Mouse (Mus musculus) myocyte (in vitro differentiated cells): ENCODE data around the gene Anxa11. TPM values are rescaled to one million over a fixed set of nuclear protein-coding genes. Genes with fewer than 3 reads are reported as not detected.
"Not testable (repeated sequence)": the region's sequence is repeated elsewhere in the genome, so short reads cannot be mapped to it uniquely, and the experiment has no call there.

Experiments
- H3K27me3 ChIP-seq: one replicate; pipeline ENCODE4 v1.6.1; 2011; ENCODE audit not compliant: control insufficient read depth, insufficient read depth, insufficient read length
- H3K36me3 ChIP-seq: one replicate; pipeline ENCODE4 v1.6.1; 2011; ENCODE audit not compliant: control insufficient read depth, insufficient read depth
- H3K4me2 ChIP-seq: one replicate; pipeline ENCODE4 v1.6.1; 2011; ENCODE audit warnings: low read depth, control low read depth
- H3K4me3 ChIP-seq: one replicate; pipeline ENCODE4 v1.5.1; 2011; ENCODE audit warnings: mild to moderate bottlenecking, control low read depth, moderate library complexity
- H3K79me2 ChIP-seq: one replicate; pipeline ENCODE4 v1.6.1; 2011; ENCODE audit not compliant: control insufficient read depth, insufficient read depth
- H3ac ChIP-seq: one replicate; pipeline ENCODE4 v1.6.1; 2011; ENCODE audit not compliant: control insufficient read depth, insufficient read length
- polyA plus RNA-seq: library from polyadenylated mRNA; unstranded; fragments of >200 nt; fragmentation: generic; extraction: Trizol; gene quantifications from one replicate; pipeline ENCODE4 v1.2.1, GENCODE M21; 2012; ENCODE audit warnings: missing spikeins

The Anxa11 gene
- polyA plus RNA-seq, 1 experiment = 140 TPM

DNA sequence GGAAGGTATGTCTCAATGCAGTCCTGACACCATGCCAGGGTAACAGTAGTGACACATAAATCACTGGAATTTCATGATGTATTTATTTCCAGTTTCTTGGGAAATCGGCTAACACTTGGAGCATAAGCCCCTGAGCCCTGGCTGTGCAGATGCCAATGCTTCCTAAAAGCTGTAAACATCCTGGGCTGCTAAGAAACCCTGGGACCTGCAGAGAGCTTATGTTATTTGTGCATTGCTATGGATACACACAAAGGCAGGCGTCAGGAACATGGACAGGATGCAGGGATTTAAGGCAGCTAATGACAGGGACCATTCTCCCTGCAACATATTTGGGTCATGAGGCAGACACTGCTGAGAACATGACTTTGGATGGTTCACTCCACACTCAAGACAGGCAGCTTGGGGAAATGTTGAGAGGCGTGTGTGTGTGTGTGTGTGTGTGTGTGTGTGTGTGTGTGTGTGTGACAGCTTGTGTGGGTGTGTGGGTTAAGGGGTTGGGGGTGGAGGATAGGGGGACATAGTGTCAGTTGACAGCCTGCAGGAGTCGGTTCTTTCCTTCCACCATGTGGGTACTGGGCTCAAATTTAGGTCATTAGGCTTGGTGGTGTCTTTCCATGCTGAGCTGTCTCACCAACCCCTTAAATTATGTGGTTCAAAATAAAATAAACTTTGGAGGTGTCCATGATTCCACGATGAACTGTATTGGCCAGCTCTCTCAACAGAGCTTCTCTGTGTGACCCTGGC, 76.6 kb downstream of the Anxa11 start:
- H3K4me3 ChIP-seq, H3ac ChIP-seq, H3K27me3 ChIP-seq, H3K79me2 ChIP-seq, H3K4me2 ChIP-seq, H3K36me3 ChIP-seq: not testable (repeated sequence)

DNA sequence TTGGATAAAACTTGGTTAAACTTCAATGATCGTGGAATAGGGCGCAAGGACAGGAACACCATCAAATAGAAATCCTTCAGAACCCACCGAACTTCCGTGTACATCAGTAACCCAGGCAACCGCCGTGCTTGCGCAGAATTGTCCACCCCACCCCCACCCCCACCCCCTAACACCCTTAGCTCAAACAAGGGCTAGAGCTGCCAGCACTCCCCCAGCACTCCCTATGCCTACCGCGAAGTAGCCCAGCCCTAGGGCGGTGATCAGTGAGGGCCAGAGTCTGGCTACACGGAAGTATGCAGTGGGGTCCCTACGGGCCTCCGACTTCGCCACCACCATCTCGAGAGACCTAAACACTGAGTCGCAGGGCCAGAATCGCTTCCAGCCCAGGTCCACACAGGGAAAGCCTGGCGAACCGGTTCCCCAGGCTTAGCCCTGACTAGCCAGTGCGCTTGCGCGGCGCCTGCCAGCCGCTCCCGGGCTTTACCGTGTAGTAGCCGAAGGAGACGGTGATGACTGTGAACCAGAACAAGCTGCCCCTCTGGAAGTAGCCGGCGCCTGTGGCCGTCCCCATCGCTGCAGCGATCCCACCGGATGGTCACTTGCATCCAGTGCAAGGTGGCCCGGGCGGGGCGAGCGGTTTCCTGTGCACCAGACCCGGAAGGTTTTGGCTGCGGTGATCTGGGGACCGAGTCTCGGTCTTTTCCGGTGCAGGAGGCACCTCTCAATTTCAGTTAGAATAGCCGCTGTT, 85.0 kb downstream of the Anxa11 start:
- not testable (repeated sequence) for H3K79me2 ChIP-seq, H3K27me3 ChIP-seq, H3K4me2 ChIP-seq, H3K4me3 ChIP-seq, H3ac ChIP-seq, H3K36me3 ChIP-seq

DNA sequence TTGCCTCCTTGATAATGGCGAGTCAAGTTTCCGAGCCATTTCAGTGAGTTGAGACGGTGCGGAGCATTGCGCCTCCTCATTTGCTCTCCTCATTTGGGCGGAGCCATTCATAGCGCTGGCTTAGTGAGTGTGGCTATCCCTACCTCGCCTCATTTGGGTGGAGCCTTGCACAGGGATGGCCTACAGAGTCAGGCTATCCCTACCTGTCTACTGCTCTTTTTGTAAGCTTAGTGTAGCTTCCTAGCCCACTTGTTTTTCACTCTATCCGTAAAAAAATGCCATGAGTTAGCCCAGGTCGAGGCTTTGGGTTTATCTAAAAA, 85.6 kb downstream of the Anxa11 start, which contains the start of gene Tmem254a:
TSS of gene Tmem254a (minus strand) at position 111 of the 320 bp plus-strand sequence.
- H3K36me3 ChIP-seq, H3K79me2 ChIP-seq, H3ac ChIP-seq, H3K4me3 ChIP-seq, H3K4me2 ChIP-seq, H3K27me3 ChIP-seq: not testable (repeated sequence)

Other genes starting within 250 kb of the Anxa11 start
- gene Ppif, start 148.0 kb upstream of the Anxa11 start, polyA plus RNA-seq = 14.1 TPM
- gene Zcchc24, start 73.1 kb upstream of the Anxa11 start, polyA plus RNA-seq = 86.2 TPM
- gene Plac9a, start 60.9 kb downstream of the Anxa11 start, polyA plus RNA-seq = 0.10 TPM
- 1.4 TPM for gene Tmem254a, start 85.5 kb downstream of the Anxa11 start, polyA plus RNA-seq
- not detected for gene Cphx1, start 96.1 kb downstream of the Anxa11 start, polyA plus RNA-seq
- not detected for gene Duxbl1, start 136.4 kb downstream of the Anxa11 start, polyA plus RNA-seq
- 0.61 TPM for gene Gm9780, start 200.6 kb downstream of the Anxa11 start, polyA plus RNA-seq
- 4.2 TPM for gene Tmem254c, start 225.2 kb downstream of the Anxa11 start, polyA plus RNA-seq
- not detected for gene Cphx2, start 239.4 kb downstream of the Anxa11 start, polyA plus RNA-seq
- 0.23 TPM for gene Cphx3, start 240.1 kb downstream of the Anxa11 start, polyA plus RNA-seq